16 mouse cellular contexts compared by ENCODE assay signal in the genomic region with DNA sequence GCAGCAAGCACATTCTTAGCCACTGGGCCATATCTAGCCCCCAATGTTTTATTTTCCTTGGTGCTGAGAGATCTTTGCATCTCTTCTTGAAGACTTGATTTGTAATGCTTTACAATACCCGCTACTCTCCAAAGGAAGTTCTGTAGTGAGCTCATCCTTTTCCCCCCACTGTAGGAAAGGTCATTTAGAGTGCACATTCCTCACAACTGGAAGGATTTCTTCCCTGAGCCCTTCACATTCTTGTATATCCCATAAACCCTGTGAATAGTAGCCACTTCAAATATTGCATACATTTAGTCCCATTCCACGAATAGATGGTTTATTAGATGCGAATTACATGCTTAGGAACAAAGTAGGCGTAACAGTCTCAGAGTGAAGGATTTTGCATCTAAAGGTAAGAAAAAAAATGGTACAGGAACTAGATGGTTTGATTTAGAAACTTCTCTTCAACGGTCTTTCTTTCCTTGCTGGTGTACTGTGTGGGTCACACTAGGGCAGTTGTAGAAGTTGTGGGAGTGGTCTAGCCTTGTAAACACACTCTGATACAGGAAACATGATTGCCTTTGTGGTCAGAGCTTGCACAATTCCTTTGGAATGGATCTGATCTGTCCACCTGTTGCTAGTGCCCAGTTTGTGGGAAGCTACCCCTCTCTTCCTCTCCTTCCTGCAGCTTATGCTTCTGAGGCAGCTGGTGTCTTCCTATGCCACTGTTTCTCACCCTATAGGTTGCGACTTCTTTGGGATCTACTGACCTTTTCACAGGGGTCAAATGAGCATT.
A peak's percentile ranks its signal among the peaks of the same experiment; 100 is the strongest.
DNase-seq lines count a peak whose midpoint lies in the region; ATAC-seq and TF ChIP-seq lines count a peak whose summit lies in the region.
"Had no signal": no experiment of that assay in that cellular context is flagged by ENCODE, and none has a peak within 500 bp of the region (broad histone marks: within the 10 kb centered on the region; RNA-seq: fewer than 3 reads in every experiment).

No protein-coding gene starts in this region.

- TF ChIP-seq CTCF in stomach, postnatal 0 days (IDR thresholded peaks at IDR 0.05; ENCODE audit: low read depth) = no peak

- ATAC-seq in heart, embryonic 13.5 days (ENCODE audit: extremely low read depth, insufficient number of reproducible peaks, low FRiP score, low TSS enrichment) = no peak
- ATAC-seq in stomach, embryonic 15.5 days (ENCODE audit: insufficient read depth, low FRiP score, low read depth) = no peak; the same call in 1 of the 2 replicates
- no peak for ATAC-seq in stomach, postnatal 0 days (ENCODE audit: low FRiP score, low TSS enrichment)
- no peak for ATAC-seq in forebrain, embryonic 14.5 days
- no peak for ATAC-seq in frontal cortex, adult (ENCODE audit: low TSS enrichment)
- ATAC-seq: CD4-positive, CD25-positive, alpha-beta regulatory T cell, adult 4 months; midbrain, embryonic 15.5 days had no signal

- TF ChIP-seq EP300 in stomach, postnatal 0 days (optimal IDR thresholded peaks at IDR 0.05) = no peak

- no peak overlapping the region for H3K9ac ChIP-seq in heart, embryonic 13.5 days
- H3K9ac ChIP-seq in stomach, embryonic 15.5 days = no peak overlapping the region
- no peak overlapping the region for H3K9ac ChIP-seq in stomach, postnatal 0 days (ENCODE audit: low read length)
- H3K9ac ChIP-seq in forebrain, embryonic 14.5 days (ENCODE audit: low read length) = no peak overlapping the region
- H3K9ac ChIP-seq: hindbrain, embryonic 12.5 days; liver, embryonic 13.5 days; midbrain, embryonic 15.5 days; neural tube, embryonic 12.5 days had no signal

- H3K4me2 ChIP-seq in heart, embryonic 13.5 days = no peak overlapping the region
- no peak overlapping the region for H3K4me2 ChIP-seq in stomach, embryonic 15.5 days
- H3K4me2 ChIP-seq in stomach, postnatal 0 days (replicated peaks; ENCODE audit: low read depth) = no peak overlapping the region
- no peak overlapping the region for H3K4me2 ChIP-seq in forebrain, embryonic 14.5 days (ENCODE audit: low read length)
- H3K4me2 ChIP-seq: hindbrain, embryonic 12.5 days; liver, embryonic 13.5 days; midbrain, embryonic 15.5 days; neural tube, embryonic 12.5 days had no signal

- H3K4me3 ChIP-seq in heart, embryonic 13.5 days = no peak overlapping the region
- no peak overlapping the region for H3K4me3 ChIP-seq in stomach, embryonic 15.5 days (replicated peaks)
- no peak overlapping the region for H3K4me3 ChIP-seq in stomach, postnatal 0 days (ENCODE audit: low read depth, low read length)
- H3K4me3 ChIP-seq in limb, embryonic 10.5 days = no peak overlapping the region
- H3K4me3 ChIP-seq in forebrain, embryonic 14.5 days (ENCODE audit: low read depth, low read length) = no peak overlapping the region
- H3K4me3 ChIP-seq: hindbrain, embryonic 12.5 days; liver, embryonic 13.5 days; midbrain, embryonic 15.5 days; neural tube, embryonic 12.5 days had no signal

- peaks cover 31% of the 10 kb centered on the region for H3K4me1 ChIP-seq in heart, embryonic 13.5 days
- peaks cover 8% of the 10 kb centered on the region for H3K4me1 ChIP-seq in stomach, embryonic 15.5 days
- H3K4me1 ChIP-seq in stomach, postnatal 0 days (replicated peaks; ENCODE audit: control insufficient read depth, insufficient read depth) = no peaks in the 10 kb centered on the region
- H3K4me1 ChIP-seq in limb, embryonic 10.5 days = peaks cover 45% of the 10 kb centered on the region
- H3K4me1 ChIP-seq in forebrain, embryonic 14.5 days (ENCODE audit: control insufficient read depth, insufficient read depth, low read length) = no peaks in the 10 kb centered on the region
- H3K4me1 ChIP-seq: liver, embryonic 13.5 days; midbrain, embryonic 15.5 days; neural tube, embryonic 12.5 days had no signal

- H3K27me3 ChIP-seq in heart, embryonic 13.5 days (replicated peaks) = no peaks in the 10 kb centered on the region
- H3K27me3 ChIP-seq in stomach, embryonic 15.5 days (replicated peaks) = no peaks in the 10 kb centered on the region
- no peaks in the 10 kb centered on the region for H3K27me3 ChIP-seq in stomach, postnatal 0 days (ENCODE audit: control insufficient read depth, insufficient read depth, low read length)
- H3K27me3 ChIP-seq in limb, embryonic 10.5 days (ENCODE audit: low read depth, poor library complexity, severe bottlenecking) = no peaks in the 10 kb centered on the region
- no peaks in the 10 kb centered on the region for H3K27me3 ChIP-seq in forebrain, embryonic 14.5 days (replicated peaks; ENCODE audit: control insufficient read depth, insufficient read depth, low read length)
- H3K27me3 ChIP-seq: hindbrain, embryonic 12.5 days; liver, embryonic 13.5 days; midbrain, embryonic 15.5 days; neural tube, embryonic 12.5 days had no signal

- 55% methylated on average over 6 of the region's 6 CpGs for WGBS in heart, embryonic 13.5 days
- WGBS in stomach, embryonic 15.5 days = 53% methylated on average over 6 of the region's 6 CpGs
- 55% methylated on average over 6 of the region's 6 CpGs for WGBS in stomach, postnatal 0 days
- 91% methylated on average over 6 of the region's 6 CpGs for WGBS in limb, embryonic 10.5 days
- WGBS in forebrain, embryonic 14.5 days = 88% methylated on average over 6 of the region's 6 CpGs

- H3K36me3 ChIP-seq in heart, embryonic 13.5 days = no peaks in the 10 kb centered on the region
- H3K36me3 ChIP-seq in stomach, embryonic 15.5 days = no peaks in the 10 kb centered on the region
- H3K36me3 ChIP-seq in stomach, postnatal 0 days (ENCODE audit: control insufficient read depth, insufficient read depth, low read length) = no peaks in the 10 kb centered on the region
- H3K36me3 ChIP-seq in limb, embryonic 10.5 days = no peaks in the 10 kb centered on the region
- no peaks in the 10 kb centered on the region for H3K36me3 ChIP-seq in forebrain, embryonic 14.5 days (ENCODE audit: control insufficient read depth, insufficient read depth, low read length)
- H3K36me3 ChIP-seq: hindbrain, embryonic 12.5 days; liver, embryonic 13.5 days; midbrain, embryonic 15.5 days; neural tube, embryonic 12.5 days had no signal

- no peaks in the 10 kb centered on the region for H3K9me3 ChIP-seq in heart, embryonic 13.5 days
- no peaks in the 10 kb centered on the region for H3K9me3 ChIP-seq in stomach, embryonic 15.5 days
- H3K9me3 ChIP-seq in stomach, postnatal 0 days (ENCODE audit: control insufficient read depth, low read length) = no peaks in the 10 kb centered on the region
- no peaks in the 10 kb centered on the region for H3K9me3 ChIP-seq in limb, embryonic 10.5 days (replicated peaks)
- H3K9me3 ChIP-seq in forebrain, embryonic 14.5 days (replicated peaks; ENCODE audit: control insufficient read depth, low read length) = no peaks in the 10 kb centered on the region
- H3K9me3 ChIP-seq: hindbrain, embryonic 12.5 days; liver, embryonic 13.5 days; midbrain, embryonic 15.5 days; neural tube, embryonic 12.5 days had no signal

- no peak for DNase-seq in heart, postnatal 25 days (ENCODE audit: low spot score)
- no peak for DNase-seq in stomach, postnatal 0 days (ENCODE audit: low spot score)
- DNase-seq in limb, embryonic 10.5 days (ENCODE audit: low spot score) = no peak
- DNase-seq in gastrocnemius, adult 8-10 months (ENCODE audit: low spot score in 2 of 2) = no peak
- no peak for DNase-seq in forebrain, embryonic 14.5 days (ENCODE audit: low spot score)
- DNase-seq: cerebellum, adult 8-10 months; kidney, adult 9 months; layer of hippocampus, postnatal 36 days; liver, embryonic 13.5 days had no signal

- peak overlapping the region; percentile 67 for H3K27ac ChIP-seq in heart, embryonic 13.5 days (replicated peaks)
- H3K27ac ChIP-seq in stomach, embryonic 15.5 days = peak overlapping the region; percentile 28; the same call in 1 of the 2 replicates
- H3K27ac ChIP-seq in stomach, postnatal 0 days (replicated peaks) = no peak overlapping the region
- peak overlapping the region; percentile 50 for H3K27ac ChIP-seq in limb, embryonic 10.5 days
- H3K27ac ChIP-seq in forebrain, embryonic 14.5 days (ENCODE audit: low read depth, low read length) = no peak overlapping the region
- H3K27ac ChIP-seq: hindbrain, embryonic 12.5 days; liver, embryonic 13.5 days; midbrain, embryonic 15.5 days; neural tube, embryonic 12.5 days had no signal

- intact Hi-C loops in heart, postnatal 25 days (cut with DNase I) = no loop called here

Comparison
In these comparisons a context has a peak if more than half of its experiments do, and no peak if none do; other contexts are left out.
1. H3K27ac ChIP-seq: peak in heart, embryonic 13.5 days (single experiment), stomach, embryonic 15.5 days (single experiment) and limb, embryonic 10.5 days (single experiment); none in stomach, postnatal 0 days (single experiment) and forebrain, embryonic 14.5 days (single experiment).